Mouse (Mus musculus) ES-E14 (cell line): ENCODE results near the gene Ccdc127. TPM values are rescaled to one million over a fixed set of nuclear protein-coding genes. Genes with fewer than 3 reads are reported as not detected.
A peak's percentile ranks its signal among the peaks of the same experiment; 100 is the strongest.

ENCODE experiments used
- DNase-seq: peaks from one replicate; pipeline ENCODE4 v3.0.0-alpha.2; 2013; ENCODE audit warnings: low read depth, low spot score
- H3K27ac ChIP-seq: 2 replicates; pipeline ENCODE4 v1.5.1; 2012; ENCODE audit warnings: low read depth, mild to moderate bottlenecking, low read length, moderate library complexity, mixed read lengths; ENCODE audit not compliant: poor library complexity, insufficient read depth, severe bottlenecking
- H3K36me3 ChIP-seq: 2 replicates; pipeline ENCODE4 v1.6.1; 2012; ENCODE audit warnings: mild to moderate bottlenecking, low read length, moderate library complexity, mixed read lengths; ENCODE audit not compliant: control insufficient read depth, poor library complexity, insufficient read depth, severe bottlenecking
- H3K4me1 ChIP-seq, 2 experiments: fragments of 150-350 bp in 1 of 2; sonication (generic) in 1 of 2; 2 replicates each; pipeline ENCODE4 v1.6.1; 2012; ENCODE audit warnings: low read length in 2 of 2, mild to moderate bottlenecking in 1 of 2, mixed read lengths in 1 of 2; ENCODE audit not compliant: control insufficient read depth in 2 of 2, insufficient read depth in 2 of 2, poor library complexity in 1 of 2
- H3K4me3 ChIP-seq, 2 experiments: fragments of 150-350 bp in 1 of 2; sonication (generic) in 1 of 2; 2 replicates each; pipeline ENCODE4 v1.5.1; 2012; ENCODE audit warnings: low read length in 2 of 2, low read depth in 1 of 2, mild to moderate bottlenecking in 1 of 2, mixed read lengths in 1 of 2; ENCODE audit not compliant: insufficient read depth in 1 of 2, poor library complexity in 1 of 2, severe bottlenecking in 1 of 2
- H3K9ac ChIP-seq: 2 replicates; pipeline ENCODE4 v1.6.1; 2012; ENCODE audit warnings: low read depth, mild to moderate bottlenecking, low read length, mixed read lengths; ENCODE audit not compliant: poor library complexity, insufficient read depth, severe bottlenecking
- H3K9me3 ChIP-seq: fragments of 150-350 bp; sonication (generic); 2 replicates; pipeline ENCODE4 v1.6.1; 2012; ENCODE audit warnings: low read depth, mild to moderate bottlenecking, low read length; ENCODE audit not compliant: control insufficient read depth, insufficient read depth
- CHD2 ChIP-seq: IDR thresholded peaks from 2 replicates; pipeline ENCODE4 v1.6.1; 2014; ENCODE audit warnings: mild to moderate bottlenecking, low read depth, low read length, inconsistent platforms
- HCFC1 ChIP-seq: IDR thresholded peaks from 2 replicates; pipeline ENCODE4 v1.6.1; 2012; ENCODE audit warnings: low read length, inconsistent platforms, borderline replicate concordance; ENCODE audit not compliant: insufficient read depth
- MAFK ChIP-seq: IDR thresholded peaks from 2 replicates; pipeline ENCODE4 v1.6.1; 2014; ENCODE audit warnings: mild to moderate bottlenecking, low read depth, low read length, inconsistent platforms; ENCODE audit not compliant: insufficient read depth
- ZC3H11A ChIP-seq: IDR thresholded peaks from 2 replicates; pipeline ENCODE4 v1.6.1; 2012; ENCODE audit warnings: low read depth, mild to moderate bottlenecking, inconsistent platforms, low read length, borderline replicate concordance
- ZNF384 ChIP-seq: IDR thresholded peaks from 2 replicates; pipeline ENCODE4 v1.6.1; 2012; ENCODE audit warnings: low read depth, low read length, inconsistent platforms
- in situ Hi-C, 2 experiments: fragments of 600-800 bp; cut with MboI; formaldehyde crosslinking; loops; one replicate each; pipeline ENCODE4 v1.15.1; 2025; ENCODE audit warnings: low sequenced_read_pairs in 2 of 2, inconsistent platforms in 1 of 2; ENCODE audit not compliant: unreplicated experiment in 2 of 2
- total RNA-seq: library from RNA; depleted of rRNA; stranded (reverse); fragments of 300-350 nt; gene quantifications from 2 replicates; pipeline ENCODE4 v1.2.3, GENCODE M21; 2012; rRNA removed

Gene Ccdc127
- total RNA-seq = 61.3 and 65.9 TPM in 2 replicates

DNA sequence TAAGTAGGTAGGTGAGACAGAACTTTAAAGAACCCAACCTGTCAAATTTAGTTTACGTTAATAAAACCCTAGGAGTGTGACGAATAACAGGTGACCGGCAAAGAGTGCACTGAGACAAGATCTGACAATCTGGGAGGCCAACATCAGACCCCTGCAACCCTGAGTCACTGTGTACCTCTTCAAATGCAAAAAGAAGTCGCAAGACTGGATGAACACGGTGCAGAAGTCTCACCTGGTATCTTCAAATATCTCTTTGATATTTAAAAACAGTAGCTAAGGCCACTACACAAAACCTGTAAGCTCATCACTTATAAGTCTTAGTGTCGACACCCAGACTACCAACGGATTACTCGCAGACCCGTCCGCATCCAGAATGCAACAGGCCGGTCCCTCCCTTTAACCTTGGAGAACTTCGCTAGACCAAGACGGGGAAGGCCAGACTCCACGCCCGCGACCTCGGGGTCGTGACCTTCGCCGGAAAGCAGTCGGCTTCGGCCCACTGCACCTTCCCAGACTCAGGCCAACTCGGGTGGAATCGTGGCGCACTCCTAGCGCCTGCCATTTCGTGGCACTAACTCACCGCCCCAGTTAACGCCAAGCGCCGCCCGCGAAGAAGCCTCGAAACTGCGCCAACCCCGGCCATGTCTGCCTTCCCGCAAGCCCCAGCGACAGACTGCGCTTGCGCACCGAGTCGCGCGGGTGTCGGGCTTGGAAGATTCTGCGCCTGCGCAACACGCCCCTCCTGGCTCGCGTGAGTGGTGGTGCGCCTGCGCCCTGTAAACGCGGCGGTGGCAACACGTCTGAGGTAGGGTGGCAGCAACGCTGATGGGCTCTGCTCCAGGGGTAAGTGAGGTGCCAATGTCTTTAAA, at the start of gene Ccdc127, which contains the start of gene Sdha:
TSS of gene Ccdc127 (plus strand) at position 744 of the 869 bp plus-strand sequence.
TSS of gene Sdha (minus strand) at position 715 of the 869 bp plus-strand sequence.
- Histone ChIP-seq H3K27ac (peak within 1 kb of the TSS; percentile 75), H3K9ac (peak within 1 kb of the TSS; percentile 98), H3K36me3 (peaks cover 2% of the 10 kb centered on the region; the same call in 1 of the 2 replicates), H3K4me3 (peak within 1 kb of the TSS; percentile 85 to 94), H3K4me1 (no peaks in the 10 kb centered on the region), H3K9me3 (no peaks in the 10 kb centered on the region)
- no peak for TF ChIP-seq CHD2
- TF ChIP-seq HCFC1 = peak; percentile 49; the same call in 1 of the 2 replicates
- TF ChIP-seq ZC3H11A = 0 out of 2 replicates have a peak, but pooled peaks have one; percentile 30
- no peak for TF ChIP-seq ZNF384
- TF ChIP-seq MAFK = no peak
- in situ Hi-C loops = no loop called here
- peak; percentile 94 for DNase-seq

DNA sequence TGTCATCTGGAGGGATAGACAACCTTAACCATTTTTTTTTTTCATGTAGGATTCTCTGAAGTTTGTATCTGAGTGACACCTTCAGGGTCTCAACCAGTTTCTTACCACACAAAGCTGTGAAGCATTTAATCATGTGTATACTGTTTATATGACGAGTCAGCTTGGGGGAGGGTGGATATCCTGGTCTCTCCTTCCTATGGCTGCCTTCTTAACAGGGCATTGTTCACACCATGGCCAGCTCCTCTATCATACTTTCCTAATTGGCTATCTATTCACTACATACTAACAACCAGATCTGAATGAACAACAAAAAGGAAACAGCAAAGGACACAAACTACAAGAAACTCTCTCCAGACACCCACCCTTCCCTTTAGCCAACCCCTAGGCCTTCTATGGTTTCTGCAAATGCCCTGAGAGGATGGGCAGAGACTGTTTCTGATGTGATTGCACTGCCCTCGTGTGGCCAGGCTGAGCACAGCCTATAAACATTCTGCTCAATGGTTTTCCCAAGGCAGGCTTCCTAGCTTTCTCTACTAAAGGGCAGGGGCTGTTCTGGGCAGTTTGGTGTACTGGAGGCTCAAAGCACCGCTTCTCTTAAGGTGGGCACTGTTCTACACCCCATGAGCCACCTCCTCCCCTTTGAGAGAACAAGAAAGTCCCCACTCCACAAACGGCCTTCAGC, 49.0 kb upstream of the Ccdc127 start:
- H3K9ac ChIP-seq = no peak overlapping the region
- in situ Hi-C loops = no loop called here
- no peak overlapping the region for H3K4me3 ChIP-seq
- TF ChIP-seq CHD2 (no peak), ZC3H11A (peak; percentile 81; the same call in 1 of the 2 replicates)
- peak; percentile 52 for DNase-seq
- peaks cover 9% of the 10 kb centered on the region for H3K36me3 ChIP-seq
- no peaks in the 10 kb centered on the region for H3K9me3 ChIP-seq
- no peaks in the 10 kb centered on the region for H3K4me1 ChIP-seq
- no peak overlapping the region for H3K27ac ChIP-seq

DNA sequence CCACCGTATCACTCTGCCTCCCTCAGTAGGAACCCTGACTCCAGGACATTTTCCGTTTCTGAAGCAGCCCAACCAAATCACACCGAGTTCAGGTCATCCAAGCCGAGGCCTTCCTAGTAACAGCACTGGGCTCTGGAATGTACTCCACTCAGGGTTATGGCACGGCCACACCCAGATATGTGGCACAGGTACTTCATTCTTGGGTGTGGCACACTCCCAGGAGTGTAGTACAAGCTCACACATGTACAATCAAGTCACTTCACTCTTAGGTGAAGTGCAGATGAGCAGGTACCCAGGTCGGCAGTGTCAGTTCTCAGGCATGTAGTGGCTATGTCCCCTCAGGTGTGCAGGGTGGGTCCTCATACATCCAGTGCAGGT, 48.5 kb upstream of the Ccdc127 start:
- no peak for TF ChIP-seq HCFC1
- TF ChIP-seq ZC3H11A = no peak
- no peak for TF ChIP-seq MAFK
- TF ChIP-seq ZNF384 = no peak
- TF ChIP-seq CHD2 = no peak
- no peak overlapping the region for H3K27ac ChIP-seq
- H3K9ac ChIP-seq = no peak overlapping the region
- H3K4me1 ChIP-seq = no peaks in the 10 kb centered on the region
- peaks cover 9% of the 10 kb centered on the region for H3K36me3 ChIP-seq
- in situ Hi-C loops = no loop called here
- no peak for DNase-seq
- H3K4me3 ChIP-seq = no peak overlapping the region
- H3K9me3 ChIP-seq = no peaks in the 10 kb centered on the region

DNA sequence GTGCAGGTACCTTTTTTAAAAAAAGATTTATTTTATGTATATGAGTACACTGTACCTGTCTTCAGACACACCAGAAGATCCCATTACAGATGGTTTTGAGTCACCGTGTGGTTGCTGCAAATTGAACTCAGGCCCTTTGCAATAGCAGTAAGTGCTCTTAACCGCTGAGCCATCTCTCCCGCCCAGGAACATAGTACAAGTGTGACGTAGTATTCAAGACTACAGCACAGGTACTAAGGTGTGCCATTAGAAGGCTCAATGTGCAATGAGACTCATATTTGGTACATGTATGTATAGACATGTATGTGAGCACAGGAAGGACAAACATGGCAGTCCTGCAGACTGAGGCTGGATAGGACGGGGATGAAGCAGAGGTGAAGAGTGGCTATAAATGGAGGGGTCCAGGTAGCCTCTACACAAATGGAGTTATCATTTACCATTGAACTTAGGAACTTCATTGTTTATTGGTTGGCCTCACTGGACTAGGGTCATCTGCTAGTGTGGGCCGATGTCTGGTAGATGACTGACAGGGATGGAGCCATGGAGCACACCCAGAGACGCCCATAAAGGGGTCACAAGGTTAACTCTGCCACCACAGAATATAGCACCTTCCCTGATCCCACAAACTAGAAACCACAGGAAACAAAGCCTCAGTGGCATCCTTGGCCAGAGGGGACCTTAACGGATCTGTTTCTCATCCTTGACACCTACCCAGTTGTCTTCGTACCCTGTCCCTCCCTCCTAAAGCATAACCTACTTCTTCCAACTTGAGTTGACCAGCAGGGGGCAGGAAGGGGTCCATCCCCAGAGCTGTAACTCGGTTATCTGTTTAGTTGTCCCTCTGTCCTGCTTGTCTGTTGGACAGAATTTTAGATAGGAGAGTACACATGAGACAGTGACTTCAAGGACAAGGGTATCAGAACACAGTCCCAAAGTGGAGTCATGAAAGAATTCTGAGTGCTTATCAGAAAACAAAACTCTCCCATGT, 47.8 kb upstream of the Ccdc127 start:
- TF ChIP-seq CHD2 = no peak
- TF ChIP-seq ZC3H11A = no peak
- TF ChIP-seq MAFK = no peak
- TF ChIP-seq ZNF384 = no peak
- no peak for TF ChIP-seq HCFC1
- Histone ChIP-seq H3K36me3 (peaks cover 9% of the 10 kb centered on the region), H3K4me1 (no peaks in the 10 kb centered on the region), H3K4me3 (no peak overlapping the region), H3K9me3 (no peaks in the 10 kb centered on the region), H3K9ac (no peak overlapping the region), H3K27ac (no peak overlapping the region)
- DNase-seq = peak; percentile 16
- in situ Hi-C loops = no loop called here
